Mouse (Mus musculus): ENCODE data around the gene Igbp1b. TPM values are rescaled to one million over a fixed set of nuclear protein-coding genes. Genes with fewer than 3 reads are reported as not detected.

Gene Igbp1b
- 0.16 and 0.36 TPM in 2 replicates for polyA plus RNA-seq (2021; fragmentation: Nextera tagmentation)
- long read RNA-seq, experiment 1, partial matches to known transcripts, result 0 of 1 reads
- long read RNA-seq, experiment 1, other reads (novel, unspliced or antisense), result 0 of 1 reads
- long read RNA-seq, experiment 2, result 0 reads

DNA sequence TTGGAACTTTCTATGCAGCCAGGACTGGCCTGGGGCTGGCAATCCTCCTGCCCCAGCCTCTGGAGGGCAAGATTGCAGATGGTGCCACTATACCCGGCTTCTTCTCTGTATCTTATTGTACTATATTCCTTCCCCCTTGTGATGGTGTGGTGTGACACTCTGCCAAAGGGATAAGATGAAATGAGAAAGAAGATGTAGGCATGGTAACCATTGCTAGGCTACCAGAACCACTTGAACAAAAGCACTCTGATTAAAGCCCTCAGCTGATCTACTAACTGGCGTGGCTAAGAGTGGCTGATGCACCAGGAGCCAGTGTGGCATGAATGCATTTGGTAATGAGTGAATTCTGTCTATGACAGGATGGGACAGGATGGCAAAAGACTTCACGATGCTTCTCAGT, at the start of gene Igbp1b:
Gene Igbp1b, minus strand, starts transcription at position 29 of the 400 bp plus-strand sequence.

Other genes starting within 250 kb of the Igbp1b start
- 52.0 and 88.4 TPM in 2 replicates for gene Lmo3, start 76.6 kb downstream of the Igbp1b start, polyA plus RNA-seq (2021; fragmentation: Nextera tagmentation)